Mouse (Mus musculus) C2C12 (cell line): ENCODE data around the gene Acyp1.

Experiments
- CEBPB ChIP-seq: IDR thresholded peaks from one replicate; pipeline ENCODE4 v1.6.1; 2011; ENCODE audit warnings: low read depth, mild to moderate bottlenecking, control low read depth, moderate library complexity
- CTCF ChIP-seq: IDR thresholded peaks from one replicate; pipeline ENCODE4 v1.5.1; 2011; ENCODE audit not compliant: control insufficient read depth, insufficient read depth, insufficient read length
- FOSL1 ChIP-seq: IDR thresholded peaks from one replicate; pipeline ENCODE4 v1.8.0; 2011; ENCODE audit warnings: mild to moderate bottlenecking, low read length; ENCODE audit not compliant: poor library complexity, insufficient read depth, severe bottlenecking
- MAX ChIP-seq: IDR thresholded peaks from one replicate; pipeline ENCODE4 v1.6.1; 2011; ENCODE audit warnings: mild to moderate bottlenecking, control low read depth
- MYOD1 ChIP-seq: IDR thresholded peaks from one replicate; pipeline ENCODE4 v1.6.1; 2011; ENCODE audit warnings: low read depth; ENCODE audit not compliant: control insufficient read depth, insufficient read length
- MYOG ChIP-seq: IDR thresholded peaks from one replicate; pipeline ENCODE4 v1.6.1; 2011; ENCODE audit not compliant: control insufficient read depth, insufficient read length; ENCODE audit errors: extremely low read depth
- USF1 ChIP-seq: IDR thresholded peaks from one replicate; pipeline ENCODE4 v1.6.1; 2011; ENCODE audit warnings: low read depth, mild to moderate bottlenecking, control low read depth, moderate library complexity

DNA sequence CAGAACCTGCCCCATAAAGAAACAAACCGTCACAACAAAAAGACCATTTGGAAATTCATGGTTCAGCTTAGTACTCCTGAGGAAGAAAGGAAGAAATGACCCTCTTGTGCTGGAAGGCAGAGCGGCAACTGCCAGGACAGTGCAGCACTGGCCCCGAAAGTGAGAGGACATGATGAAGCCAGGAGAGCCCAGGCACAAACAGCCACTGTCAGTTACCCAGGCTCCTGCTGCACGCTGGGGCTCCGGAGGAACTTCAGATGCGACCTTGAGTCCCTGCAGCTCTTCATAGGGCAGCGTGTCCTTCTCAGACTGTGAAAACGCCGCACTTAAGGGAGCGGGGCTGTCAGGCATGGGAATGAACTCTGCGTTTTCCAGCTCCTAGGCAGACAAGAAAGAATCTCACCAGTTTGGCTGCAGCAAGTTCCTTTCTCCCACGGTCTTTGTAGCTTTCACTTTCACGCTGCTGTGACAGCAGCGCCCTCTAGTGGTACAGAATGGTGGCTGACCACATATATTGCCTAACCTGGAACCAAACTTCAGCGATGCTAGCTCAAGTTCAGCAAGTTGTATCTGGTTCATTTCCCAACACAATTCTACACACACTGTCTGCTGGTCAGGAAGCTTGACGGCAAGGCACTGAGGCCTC is 17.1 kb upstream of the Acyp1 start:
- TF ChIP-seq CTCF = peak; percentile 73
- no peak for TF ChIP-seq FOSL1
- no peak for TF ChIP-seq MYOD1
- no peak for TF ChIP-seq MAX
- TF ChIP-seq USF1 = no peak
- peak; percentile 83 for TF ChIP-seq CEBPB
- no peak for TF ChIP-seq MYOG
